Mouse (Mus musculus): Measurements from ENCODE around the gene Fam71e2. TPM values are rescaled to one million over a fixed set of nuclear protein-coding genes. Genes with fewer than 3 reads are reported as not detected.

The Fam71e2 gene
- total and polyA plus RNA-seq, 3 experiments, result not detected

- DNase-seq (ENCODE audit: low read depth, low spot score), result no peak
- no peak overlapping the region for H3K9ac ChIP-seq (ENCODE audit: control insufficient read depth, low read depth, low read length, poor library complexity, severe bottlenecking)
- H3K9me3 ChIP-seq (replicated peaks; ENCODE audit: insufficient read depth, low read length), result no peaks in the 10 kb centered on the region
- H3K4me3 ChIP-seq (ENCODE audit: control insufficient read depth in 1 of 2, insufficient read depth in 1 of 2, low read depth in 2 of 2, low read length in 2 of 2), result no peak overlapping the region
- TF ChIP-seq MYC (IDR thresholded peaks at IDR 0.05; ENCODE audit: low read depth, low read length) (no peak), EP300 (IDR thresholded peaks at IDR 0.05; ENCODE audit: low read depth in 1 of 2, low read length in 2 of 2) (no peak), KAT2A (conservative IDR thresholded peaks at IDR 0.05; ENCODE audit: low read depth, low read length) (no peak), CHD2 (IDR thresholded peaks at IDR 0.05; ENCODE audit: low read length) (no peak), POLR2AphosphoS2 (IDR thresholded peaks at IDR 0.05; ENCODE audit: low read length) (no peak), TCF12 (IDR thresholded peaks at IDR 0.05; ENCODE audit: low read depth, low read length) (no peak), POLR2AphosphoS5 (IDR thresholded peaks at IDR 0.05; ENCODE audit: borderline replicate concordance, low read depth, low read length) (no peak), NELFE (IDR thresholded peaks at IDR 0.05; ENCODE audit: low read depth, low read length) (no peak), MAX (IDR thresholded peaks at IDR 0.05; ENCODE audit: low read length) (no peak), UBTF (IDR thresholded peaks at IDR 0.05; ENCODE audit: borderline replicate concordance, insufficient read depth, low read depth, low read length) (no peak), ETS1 (IDR thresholded peaks at IDR 0.05; ENCODE audit: low read depth, low read length) (no peak), ZKSCAN1 (IDR thresholded peaks at IDR 0.05; ENCODE audit: low read depth, low read length) (no peak), RAD21 (IDR thresholded peaks at IDR 0.05; ENCODE audit: low read depth, low read length) (no peak), MXI1 (IDR thresholded peaks at IDR 0.05; ENCODE audit: low read depth, low read length) (no peak), MYB (IDR thresholded peaks at IDR 0.05; ENCODE audit: low read depth, low read length) (no peak), TBP (IDR thresholded peaks at IDR 0.05; ENCODE audit: low read depth, low read length) (no peak), MAZ (IDR thresholded peaks at IDR 0.05; ENCODE audit: low read depth, low read length) (no peak), ZNF384 (IDR thresholded peaks at IDR 0.05; ENCODE audit: low read depth, low read length) (no peak)
- H3K4me1 ChIP-seq (ENCODE audit: control insufficient read depth in 1 of 2, insufficient read depth in 2 of 2, low read length in 2 of 2), result no peaks in the 10 kb centered on the region
- no peaks in the 10 kb centered on the region for H3K79me2 ChIP-seq (ENCODE audit: control insufficient read depth, insufficient read depth, low read length, poor library complexity)
- H3K27me3 ChIP-seq (ENCODE audit: control insufficient read depth in 1 of 2, insufficient read depth in 2 of 2, low read length in 2 of 2), result peaks cover 3 to 6% of the 10 kb centered on the region in 2 experiments
- H3K27ac ChIP-seq (ENCODE audit: control insufficient read depth, low read depth, low read length), result no peak overlapping the region
- no peaks in the 10 kb centered on the region for H3K36me3 ChIP-seq (ENCODE audit: control insufficient read depth in 1 of 2, insufficient read depth in 2 of 2, low read length in 2 of 2)
Observed at GRCm38 (mm10) chr7:4764946-4765710, 6.0 kb downstream of the Fam71e2 start.

GRCm38 (mm10) chr7:4759670-4760069, 11.4 kb downstream of the Fam71e2 start:
- no peaks in the 10 kb centered on the region for H3K4me1 ChIP-seq (ENCODE audit: control insufficient read depth in 1 of 2, insufficient read depth in 2 of 2, low read length in 2 of 2)
- H3K4me3 ChIP-seq (ENCODE audit: control insufficient read depth in 1 of 2, insufficient read depth in 1 of 2, low read depth in 2 of 2, low read length in 2 of 2), result no peak overlapping the region
- no peaks in the 10 kb centered on the region for H3K9me3 ChIP-seq (replicated peaks; ENCODE audit: insufficient read depth, low read length)
- no peak overlapping the region for H3K27ac ChIP-seq (ENCODE audit: control insufficient read depth, low read depth, low read length)
- no peak for DNase-seq (ENCODE audit: low read depth, low spot score)
- no peaks in the 10 kb centered on the region for H3K79me2 ChIP-seq (ENCODE audit: control insufficient read depth, insufficient read depth, low read length, poor library complexity)
- no peaks in the 10 kb centered on the region for H3K36me3 ChIP-seq (ENCODE audit: control insufficient read depth in 1 of 2, insufficient read depth in 2 of 2, low read length in 2 of 2)
- no peak overlapping the region for H3K9ac ChIP-seq (ENCODE audit: control insufficient read depth, low read depth, low read length, poor library complexity, severe bottlenecking)
- peaks cover 0 to 2% of the 10 kb centered on the region in 2 experiments; a peak in 3 of 4 replicates for H3K27me3 ChIP-seq (ENCODE audit: control insufficient read depth in 1 of 2, insufficient read depth in 2 of 2, low read length in 2 of 2)
- TF ChIP-seq RCOR1 (IDR thresholded peaks at IDR 0.05; ENCODE audit: low read depth, low read length) (no peak), CHD1 (IDR thresholded peaks at IDR 0.05; ENCODE audit: low read depth, low read length) (no peak), POLR2AphosphoS5 (IDR thresholded peaks at IDR 0.05; ENCODE audit: borderline replicate concordance, low read depth, low read length) (no peak), JUND (IDR thresholded peaks at IDR 0.05; ENCODE audit: low read depth, low read length) (no peak), SMC3 (IDR thresholded peaks at IDR 0.05; ENCODE audit: low read depth, low read length) (no peak), TAL1 (IDR thresholded peaks at IDR 0.05; ENCODE audit: low read length) (no peak), NELFE (IDR thresholded peaks at IDR 0.05; ENCODE audit: low read depth, low read length) (no peak), ZMIZ1 (IDR thresholded peaks at IDR 0.05; ENCODE audit: low read depth, low read length) (no peak), SIN3A (IDR thresholded peaks at IDR 0.05; ENCODE audit: low read length) (no peak)
